Mouse (Mus musculus) hindbrain, embryonic 16.5 days (tissue): ENCODE measurements around the gene Map2k5. TPM values are rescaled to one million over a fixed set of nuclear protein-coding genes. Genes with fewer than 3 reads are reported as not detected.
A peak's percentile ranks its signal among the peaks of the same experiment; 100 is the strongest.

Experiments
- ATAC-seq: fragments of 200-750 bp; cut with Nextera tagmentation; 2 replicates; pipeline ENCODE4 v1.8.0; 2017; ENCODE audit warnings: moderate TSS enrichment, moderate library complexity
- H3K27ac ChIP-seq: fragments of 300-500 bp; sonication (generic); 2 replicates; pipeline ENCODE4 v1.5.1; 2014; ENCODE audit warnings: low read depth, mild to moderate bottlenecking, control low read depth, low read length, moderate library complexity
- H3K27me3 ChIP-seq: fragments of 300-500 bp; sonication (generic); replicated peaks from 2 replicates; pipeline ENCODE4 v1.6.1; 2014; ENCODE audit warnings: low read length; ENCODE audit not compliant: control insufficient read depth, insufficient read depth
- H3K36me3 ChIP-seq: fragments of 300-500 bp; sonication (generic); 2 replicates; pipeline ENCODE4 v1.6.1; 2014; ENCODE audit warnings: mild to moderate bottlenecking, low read length, moderate library complexity, mixed read lengths; ENCODE audit not compliant: control insufficient read depth, insufficient read depth
- H3K4me1 ChIP-seq: fragments of 300-500 bp; sonication (generic); 2 replicates; pipeline ENCODE4 v1.6.1; 2014; ENCODE audit warnings: low read depth, low read length; ENCODE audit not compliant: control insufficient read depth, insufficient read depth
- H3K4me2 ChIP-seq: fragments of 300-500 bp; sonication (generic); 2 replicates; pipeline ENCODE4 v1.6.1; 2014; ENCODE audit warnings: mild to moderate bottlenecking, low read length, control low read depth, moderate library complexity
- H3K4me3 ChIP-seq: fragments of 300-500 bp; sonication (generic); 2 replicates; pipeline ENCODE4 v1.5.1; 2014; ENCODE audit warnings: mild to moderate bottlenecking, low read length, control low read depth, moderate library complexity
- H3K9ac ChIP-seq: fragments of 300-500 bp; sonication (generic); 2 replicates; pipeline ENCODE4 v1.6.1; 2014; ENCODE audit warnings: low read depth, mild to moderate bottlenecking, control low read depth, low read length, moderate library complexity
- H3K9me3 ChIP-seq: fragments of 300-500 bp; sonication (generic); 2 replicates; pipeline ENCODE4 v1.6.1; 2014; ENCODE audit warnings: mild to moderate bottlenecking, low read length, moderate library complexity; ENCODE audit not compliant: control insufficient read depth
- WGBS: fragments of 180-500 bp; shearing (Covaris S2); extraction: QIAGEN DNeasy Blood & Tissue Kit; methylation state at CpG from one replicate; pipeline ENCODE4 v1.1.7; 2014; 5-methylcytosine and 5-hydroxymethylcytosine counted together
- polyA plus RNA-seq: library from polyadenylated mRNA; unstranded; fragments of >200 nt; fragmentation: Nextera tagmentation; extraction: Ambion mirVana; gene quantifications from 2 replicates; pipeline ENCODE4 v1.2.1, GENCODE M21; 2015

Map2k5 gene
- polyA plus RNA-seq, 1 experiment from 2014 or later, result 31.2 TPM

DNA sequence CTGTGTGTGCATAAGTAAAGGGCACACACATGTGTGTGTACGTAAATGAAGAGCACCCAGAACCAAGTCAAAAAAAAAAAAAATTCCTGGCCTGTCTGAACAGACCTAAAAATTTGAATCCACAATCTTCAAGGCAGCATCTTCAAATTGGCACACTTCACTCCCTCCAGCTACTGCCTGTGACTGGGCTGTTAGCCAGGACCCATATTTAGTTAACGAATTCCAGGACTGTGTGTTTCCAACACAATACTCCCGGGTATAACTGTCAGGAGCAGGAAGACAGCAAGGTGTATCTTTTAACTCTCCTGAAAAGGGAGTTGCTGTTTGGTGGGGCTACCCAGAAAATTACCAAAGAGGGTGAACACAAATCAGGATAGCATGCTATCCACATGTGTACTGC lies 118.9 kb downstream of the Map2k5 start:
- no peak overlapping the region for H3K9ac ChIP-seq
- no peak overlapping the region for H3K27ac ChIP-seq
- no peaks in the 10 kb centered on the region for H3K9me3 ChIP-seq
- H3K27me3 ChIP-seq, result no peaks in the 10 kb centered on the region
- 56% methylated on average over 3 of the region's 3 CpGs for WGBS
- ATAC-seq, result no peak
- no peaks in the 10 kb centered on the region for H3K36me3 ChIP-seq
- no peak overlapping the region for H3K4me3 ChIP-seq
- no peak overlapping the region for H3K4me2 ChIP-seq
- H3K4me1 ChIP-seq, result no peaks in the 10 kb centered on the region

DNA sequence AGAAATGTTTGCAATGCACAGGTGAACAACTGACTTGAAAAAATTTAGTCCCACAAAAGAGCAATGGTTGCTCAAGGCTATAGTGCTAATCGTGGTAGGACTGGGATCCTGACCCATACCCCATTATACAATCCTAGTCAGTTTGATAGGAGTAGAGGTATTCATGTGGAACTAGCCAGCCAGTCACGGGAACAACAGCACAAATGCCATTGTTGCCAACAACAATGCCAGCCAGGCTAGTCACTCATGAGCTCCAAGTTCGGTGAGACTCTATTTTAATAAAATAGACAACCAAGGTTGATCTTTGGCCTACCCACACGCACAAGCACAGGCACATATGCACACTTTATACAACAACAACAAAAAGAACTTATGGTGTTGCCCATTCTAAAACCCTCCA lies 120.0 kb downstream of the Map2k5 start:
- no peaks in the 10 kb centered on the region for H3K9me3 ChIP-seq
- WGBS, result 53% methylated on average over 4 of the region's 4 CpGs
- H3K9ac ChIP-seq, result no peak overlapping the region
- H3K36me3 ChIP-seq, result no peaks in the 10 kb centered on the region
- no peak for ATAC-seq
- H3K27ac ChIP-seq, result no peak overlapping the region
- H3K4me3 ChIP-seq, result no peak overlapping the region
- H3K27me3 ChIP-seq, result no peaks in the 10 kb centered on the region
- H3K4me2 ChIP-seq, result no peak overlapping the region
- H3K4me1 ChIP-seq, result no peaks in the 10 kb centered on the region

DNA sequence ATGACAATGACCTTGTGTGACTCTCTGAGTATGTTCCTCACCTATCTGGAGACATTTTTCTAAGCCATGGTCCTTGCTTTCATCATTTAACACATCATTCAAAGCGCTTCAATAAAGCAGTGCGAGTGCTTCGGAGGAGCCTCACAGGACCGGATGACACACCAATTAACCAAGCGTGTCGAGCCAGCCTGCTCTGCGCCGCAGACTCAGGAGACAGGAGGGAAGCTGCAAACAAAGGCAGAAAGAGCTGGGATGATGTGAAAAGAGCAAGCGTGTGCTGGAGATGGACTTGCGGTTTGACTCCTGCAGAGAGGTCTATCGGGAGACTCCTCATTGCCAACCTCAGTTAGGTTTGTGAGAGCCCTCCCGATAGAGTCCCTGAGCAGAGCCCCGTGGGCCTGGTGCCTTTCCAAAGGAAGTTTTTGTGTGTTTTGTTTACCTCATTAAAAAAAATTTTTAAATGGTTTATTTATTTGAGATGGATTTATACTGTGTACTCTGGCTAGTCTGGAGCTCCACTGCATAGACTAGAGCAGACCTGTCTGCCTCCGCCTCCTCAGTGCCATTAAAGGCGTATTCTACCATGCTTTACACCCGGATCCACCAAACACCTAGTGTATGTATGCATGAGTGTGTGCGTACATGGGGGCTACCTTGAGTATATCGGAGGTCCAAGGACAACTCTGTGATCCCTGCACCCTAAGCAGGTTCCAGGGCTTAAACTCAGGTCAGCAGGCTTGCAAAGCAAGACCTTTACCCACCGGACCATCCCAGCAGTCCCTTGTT lies 126.7 kb downstream of the Map2k5 start:
- H3K27me3 ChIP-seq, result no peaks in the 10 kb centered on the region
- H3K9ac ChIP-seq, result peak overlapping the region; percentile 42; the same call in 1 of the 2 replicates
- H3K4me1 ChIP-seq, result peaks cover 5% of the 10 kb centered on the region
- WGBS, result 44% methylated on average over 19 of the region's 19 CpGs
- ATAC-seq, result peak; percentile 40; the same call in 1 of the 2 replicates
- peak overlapping the region; percentile 30 for H3K4me2 ChIP-seq
- H3K4me3 ChIP-seq, result no peak overlapping the region
- H3K36me3 ChIP-seq, result no peaks in the 10 kb centered on the region
- no peak overlapping the region for H3K27ac ChIP-seq
- no peaks in the 10 kb centered on the region for H3K9me3 ChIP-seq

DNA sequence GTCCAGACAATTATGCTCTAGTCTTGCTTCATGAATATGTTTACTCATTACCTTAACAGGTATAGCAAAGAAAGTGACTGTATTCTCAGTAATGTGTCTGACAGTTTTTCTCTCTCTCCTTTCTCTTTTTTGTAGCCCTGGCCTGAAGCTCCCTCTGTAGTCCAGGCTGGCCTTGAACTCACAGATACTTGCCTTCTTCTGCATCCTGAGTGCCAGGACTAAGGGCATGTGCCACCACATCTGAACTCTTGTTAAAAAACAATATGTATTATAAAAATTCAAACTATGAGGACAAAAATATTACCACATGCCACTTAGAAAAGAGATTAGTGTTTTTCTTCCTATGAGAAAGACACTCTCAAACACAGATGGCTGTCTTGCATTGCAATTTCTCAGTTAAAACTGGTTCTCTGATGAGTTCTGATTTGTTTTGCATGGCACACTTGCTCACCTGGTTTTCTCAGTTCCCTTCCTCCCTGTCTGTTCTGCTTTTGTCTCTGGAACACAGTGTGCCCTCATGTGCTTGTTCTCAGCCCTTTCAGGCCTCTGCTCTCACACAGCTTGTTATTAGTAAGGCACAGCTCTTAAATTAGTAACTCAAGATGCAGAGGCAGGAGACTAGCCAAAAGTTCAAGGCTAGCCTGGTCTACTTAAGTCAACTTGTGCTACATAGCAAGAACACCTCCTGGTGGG lies 129.5 kb downstream of the Map2k5 start:
- Histone ChIP-seq H3K4me2 (no peak overlapping the region), H3K4me1 (peaks cover 5% of the 10 kb centered on the region), H3K36me3 (no peaks in the 10 kb centered on the region), H3K27me3 (no peaks in the 10 kb centered on the region), H3K27ac (no peak overlapping the region), H3K9ac (no peak overlapping the region), H3K9me3 (no peaks in the 10 kb centered on the region), H3K4me3 (no peak overlapping the region)
- no peak for ATAC-seq

GRCm38 (mm10) chr9:63246568-63247169 lies 131.0 kb downstream of the Map2k5 start:
- 65% methylated on average over 5 of the region's 5 CpGs for WGBS
- H3K36me3 ChIP-seq, result no peaks in the 10 kb centered on the region
- no peak overlapping the region for H3K9ac ChIP-seq
- H3K27ac ChIP-seq, result no peak overlapping the region
- peaks cover 9% of the 10 kb centered on the region for H3K4me1 ChIP-seq
- no peak overlapping the region for H3K4me3 ChIP-seq
- no peaks in the 10 kb centered on the region for H3K9me3 ChIP-seq
- H3K4me2 ChIP-seq, result no peak overlapping the region
- ATAC-seq, result no peak
- H3K27me3 ChIP-seq, result no peaks in the 10 kb centered on the region

DNA sequence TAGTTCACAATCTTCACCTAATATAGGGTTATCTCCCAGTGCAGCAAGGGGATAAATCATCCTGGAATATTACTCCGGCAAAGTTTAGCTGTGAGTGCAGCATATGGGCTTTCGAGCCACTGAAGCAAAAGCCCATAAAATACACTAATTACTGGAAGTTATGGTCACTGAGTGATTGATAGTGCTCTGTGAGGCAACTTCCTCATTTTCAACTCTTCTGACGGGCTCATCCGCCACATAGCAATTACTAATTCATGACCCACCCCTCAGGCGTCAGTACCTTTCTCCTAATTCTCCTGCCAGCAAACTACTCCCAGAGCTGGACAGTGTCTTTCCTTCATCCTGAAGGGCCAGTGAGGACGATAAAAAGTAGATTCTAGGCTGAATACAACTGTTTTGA lies 135.7 kb downstream of the Map2k5 start:
- H3K9ac ChIP-seq, result no peak overlapping the region
- H3K4me3 ChIP-seq, result no peak overlapping the region
- H3K4me2 ChIP-seq, result no peak overlapping the region
- peaks cover 10% of the 10 kb centered on the region for H3K4me1 ChIP-seq
- no peak for ATAC-seq
- 44% methylated on average over 6 of the region's 6 CpGs for WGBS
- no peak overlapping the region for H3K27ac ChIP-seq
- H3K36me3 ChIP-seq, result no peaks in the 10 kb centered on the region
- no peaks in the 10 kb centered on the region for H3K9me3 ChIP-seq
- no peaks in the 10 kb centered on the region for H3K27me3 ChIP-seq

- WGBS, result 39% methylated on average over 8 of the region's 8 CpGs
- Histone ChIP-seq H3K4me1 (peaks cover 10% of the 10 kb centered on the region), H3K4me3 (no peak overlapping the region), H3K4me2 (no peak overlapping the region), H3K27ac (no peak overlapping the region), H3K9ac (no peak overlapping the region), H3K27me3 (no peaks in the 10 kb centered on the region), H3K9me3 (no peaks in the 10 kb centered on the region), H3K36me3 (no peaks in the 10 kb centered on the region)
- no peak for ATAC-seq
These were observed 136.5 kb downstream of the Map2k5 start for GRCm38 (mm10) chr9:63241241-63241640.

DNA sequence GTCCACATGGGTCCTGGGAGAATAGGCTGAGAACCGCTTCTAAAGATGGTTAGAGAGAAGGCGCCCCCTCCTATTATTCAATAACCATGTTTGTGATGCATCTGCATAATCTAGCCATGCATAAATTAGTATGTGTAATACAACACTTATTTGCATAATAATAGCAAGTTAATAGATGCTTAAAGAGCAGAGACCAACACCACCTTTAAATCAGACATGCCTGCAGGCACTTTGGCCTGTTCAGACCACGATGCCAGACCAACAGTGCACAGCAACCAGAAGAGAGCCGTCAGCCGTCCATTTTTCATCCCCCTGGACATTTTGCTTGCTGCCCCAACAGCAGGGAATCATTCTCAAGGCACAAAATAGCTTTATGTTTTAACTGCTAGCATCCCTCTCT lies 143.3 kb downstream of the Map2k5 start:
- no peak overlapping the region for H3K27ac ChIP-seq

GRCm38 (mm10) chr9:63230289-63230688 lies 147.4 kb downstream of the Map2k5 start:
- no peak overlapping the region for H3K9ac ChIP-seq
- H3K9me3 ChIP-seq, result no peaks in the 10 kb centered on the region
- peaks cover 4% of the 10 kb centered on the region; the same call in 1 of the 2 replicates for H3K4me1 ChIP-seq
- H3K27ac ChIP-seq, result peak overlapping the region; percentile 54; the same call in 1 of the 2 replicates
- 31% methylated on average over 15 of the region's 15 CpGs for WGBS
- no peaks in the 10 kb centered on the region for H3K27me3 ChIP-seq
- H3K4me3 ChIP-seq, result peak overlapping the region; percentile 12; the same call in 1 of the 2 replicates
- no peaks in the 10 kb centered on the region for H3K36me3 ChIP-seq
- ATAC-seq, result 0 out of 2 replicates have a peak, but pooled peaks have one; percentile 54
- H3K4me2 ChIP-seq, result peak overlapping the region; percentile 39

More for the DNA sequence above, 143.3 kb downstream of the Map2k5 start:
- WGBS, result 24% methylated on average over 5 of the region's 5 CpGs
- no peak for ATAC-seq
- Histone ChIP-seq H3K27me3 (no peaks in the 10 kb centered on the region), H3K36me3 (no peaks in the 10 kb centered on the region), H3K9ac (no peak overlapping the region), H3K9me3 (no peaks in the 10 kb centered on the region), H3K4me3 (no peak overlapping the region), H3K4me2 (no peak overlapping the region), H3K4me1 (peaks cover 4% of the 10 kb centered on the region; the same call in 1 of the 2 replicates)
